Mouse (Mus musculus) embryo, embryonic 9.5 days (tissue): ENCODE data around the gene Atp8a2.
"Not testable (repeated sequence)": the region's sequence is repeated elsewhere in the genome, so short reads cannot be mapped to it uniquely, and the experiment has no call there.

Source experiments
- DNase-seq: peaks from one replicate; pipeline ENCODE4 v3.0.0-alpha.2; 2017; ENCODE audit errors: extremely low spot score

Atp8a2 gene

GRCm38 (mm10) chr14:60026647-60027046, 170.3 kb downstream of the Atp8a2 start:
- DNase-seq, result no peak

GRCm38 (mm10) chr14:60015891-60016290, 181.1 kb downstream of the Atp8a2 start:
- DNase-seq, result peak; percentile 86

DNA sequence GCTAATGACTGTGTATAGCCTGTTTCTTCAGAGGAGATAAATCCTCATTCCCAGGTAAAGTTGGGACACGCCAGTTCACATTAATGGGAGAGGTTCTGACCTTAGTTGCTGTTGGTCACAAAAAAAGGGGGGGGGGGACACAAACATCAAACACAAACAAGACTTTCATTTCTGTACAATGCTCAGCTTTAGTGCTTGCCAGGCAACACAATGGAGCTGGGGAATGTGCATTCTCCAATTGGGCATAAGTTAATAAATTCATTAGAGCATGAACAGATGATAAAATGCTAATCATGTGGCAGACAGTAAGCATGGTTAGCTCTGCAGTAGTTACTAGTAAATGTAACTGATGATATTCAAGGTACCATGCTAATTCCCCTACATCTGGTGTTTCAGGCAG, 195.2 kb downstream of the Atp8a2 start:
- no peak for DNase-seq

DNA sequence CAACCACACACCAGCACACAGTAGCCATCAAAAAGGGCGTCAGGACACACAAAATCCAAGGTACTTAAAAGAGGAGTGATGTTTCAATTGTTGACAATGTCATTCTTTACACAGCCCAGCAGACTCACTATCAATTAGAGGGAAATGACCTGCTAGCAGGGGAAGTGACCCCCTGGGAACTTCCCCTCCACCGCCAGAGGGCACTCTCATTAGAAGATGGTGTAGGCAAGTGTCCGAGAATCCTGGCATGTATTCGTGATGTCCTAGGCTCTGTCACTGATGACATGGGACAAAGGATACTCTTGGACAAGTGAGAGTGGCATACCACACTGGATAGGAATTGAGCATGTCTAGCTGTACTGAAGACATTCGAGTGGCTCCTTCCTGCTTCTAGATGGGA, 208.1 kb downstream of the Atp8a2 start:
- DNase-seq, result no peak

DNA sequence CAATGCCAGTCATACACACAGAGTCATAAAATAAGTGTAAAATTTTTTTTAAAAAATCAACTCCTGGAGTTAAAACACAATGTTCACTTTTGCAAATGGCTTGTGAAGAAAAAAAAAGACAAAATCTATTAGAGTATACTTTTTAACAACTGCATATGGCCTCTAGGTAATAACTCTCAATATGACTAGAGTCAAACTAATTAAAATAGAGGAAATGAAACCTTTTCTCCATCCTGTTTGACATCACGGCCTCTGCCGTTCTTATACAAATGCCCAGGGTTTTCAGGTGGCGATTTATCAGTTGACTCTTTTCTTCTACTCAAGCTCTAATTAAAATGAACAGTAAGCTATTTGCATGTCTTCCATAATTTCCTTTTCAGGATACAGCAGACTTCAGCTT, 209.0 kb downstream of the Atp8a2 start:
- DNase-seq, result no peak

DNA sequence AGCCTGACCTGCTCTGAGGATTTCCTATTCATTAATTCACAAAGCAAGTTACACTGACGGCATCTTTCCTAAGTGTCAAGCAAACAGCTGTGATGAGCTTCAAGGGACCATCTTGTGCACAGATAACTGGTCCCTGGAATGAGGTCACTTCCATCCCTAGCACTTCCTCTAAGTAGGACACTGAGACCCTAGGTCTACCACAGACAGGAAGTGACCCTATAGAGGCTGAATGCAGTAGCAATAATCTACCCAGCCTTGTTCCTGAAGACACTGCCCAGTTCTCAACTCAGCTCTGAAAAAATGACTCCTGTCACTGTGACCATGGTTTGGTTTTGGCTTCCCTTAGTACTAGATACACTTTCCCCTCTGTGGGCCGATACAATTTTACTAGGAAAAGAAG, 219.0 kb downstream of the Atp8a2 start:
- no peak for DNase-seq

- DNase-seq, result no peak
These were observed 225.7 kb downstream of the Atp8a2 start for GRCm38 (mm10) chr14:59971221-59971730.

GRCm38 (mm10) chr14:59969485-59970134, 227.4 kb downstream of the Atp8a2 start:
- peak; percentile 45 for DNase-seq

GRCm38 (mm10) chr14:59967847-59968550, 229.0 kb downstream of the Atp8a2 start:
- no peak for DNase-seq

- no peak for DNase-seq
These were observed 230.0 kb downstream of the Atp8a2 start for GRCm38 (mm10) chr14:59966981-59967380.

- no peak for DNase-seq
These were observed 232.4 kb downstream of the Atp8a2 start for GRCm38 (mm10) chr14:59964569-59964968.

GRCm38 (mm10) chr14:59960961-59961360, 236.0 kb downstream of the Atp8a2 start:
- DNase-seq, result no peak

DNA sequence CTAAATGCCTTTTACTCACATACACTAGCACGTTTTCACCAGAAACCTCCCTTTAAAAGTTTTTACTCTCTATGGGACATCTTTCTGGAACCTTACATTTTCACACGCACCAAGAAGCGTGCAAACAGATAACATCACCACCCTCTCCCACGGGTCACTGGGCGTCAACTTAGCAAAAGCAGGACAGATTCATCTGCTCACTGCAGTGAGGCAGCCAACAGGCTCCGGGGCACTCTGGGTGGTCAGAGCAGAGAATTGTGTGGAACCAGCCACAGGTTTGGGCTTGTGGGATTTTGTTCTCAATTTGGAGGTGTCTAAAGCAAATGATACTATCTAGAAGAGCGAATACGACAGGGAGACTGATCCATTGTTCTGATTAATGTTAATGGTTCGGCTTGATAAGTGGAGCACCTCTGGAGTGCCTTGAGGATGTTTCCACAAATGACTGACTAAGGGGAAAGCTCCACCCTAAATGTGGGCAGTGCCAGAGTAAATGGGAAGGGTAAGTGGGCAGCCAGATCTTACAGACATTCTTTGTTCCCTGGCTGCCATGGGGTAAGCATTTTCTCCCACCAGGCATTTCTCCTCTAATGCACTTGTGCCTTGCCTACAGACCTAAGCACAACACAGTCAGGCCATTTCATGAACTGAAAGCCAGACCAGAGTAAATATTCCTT, 236.6 kb downstream of the Atp8a2 start:
- DNase-seq, result no peak

- no peak for DNase-seq
These were observed 237.3 kb downstream of the Atp8a2 start for GRCm38 (mm10) chr14:59959723-59960122.

DNA sequence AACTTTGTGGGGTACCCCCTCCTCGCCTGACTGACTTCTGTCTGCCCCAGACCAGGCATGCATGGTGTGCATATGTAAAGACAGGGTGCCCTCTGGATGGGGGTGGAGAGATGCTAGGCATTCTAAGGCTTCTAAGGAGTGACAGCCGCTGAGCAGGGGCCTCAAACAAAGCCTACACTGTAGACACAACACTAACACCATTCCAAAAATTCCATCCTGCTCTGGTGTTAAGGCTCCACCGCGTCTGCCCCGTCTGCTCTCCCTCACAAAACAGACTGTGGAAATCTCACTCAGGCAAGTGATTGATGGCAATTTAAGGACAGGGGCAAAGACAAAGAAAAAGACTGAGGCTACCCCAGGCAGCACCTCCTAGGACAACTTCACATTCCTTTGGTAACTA, 247.0 kb downstream of the Atp8a2 start:
- peak; percentile 47 for DNase-seq

DNA sequence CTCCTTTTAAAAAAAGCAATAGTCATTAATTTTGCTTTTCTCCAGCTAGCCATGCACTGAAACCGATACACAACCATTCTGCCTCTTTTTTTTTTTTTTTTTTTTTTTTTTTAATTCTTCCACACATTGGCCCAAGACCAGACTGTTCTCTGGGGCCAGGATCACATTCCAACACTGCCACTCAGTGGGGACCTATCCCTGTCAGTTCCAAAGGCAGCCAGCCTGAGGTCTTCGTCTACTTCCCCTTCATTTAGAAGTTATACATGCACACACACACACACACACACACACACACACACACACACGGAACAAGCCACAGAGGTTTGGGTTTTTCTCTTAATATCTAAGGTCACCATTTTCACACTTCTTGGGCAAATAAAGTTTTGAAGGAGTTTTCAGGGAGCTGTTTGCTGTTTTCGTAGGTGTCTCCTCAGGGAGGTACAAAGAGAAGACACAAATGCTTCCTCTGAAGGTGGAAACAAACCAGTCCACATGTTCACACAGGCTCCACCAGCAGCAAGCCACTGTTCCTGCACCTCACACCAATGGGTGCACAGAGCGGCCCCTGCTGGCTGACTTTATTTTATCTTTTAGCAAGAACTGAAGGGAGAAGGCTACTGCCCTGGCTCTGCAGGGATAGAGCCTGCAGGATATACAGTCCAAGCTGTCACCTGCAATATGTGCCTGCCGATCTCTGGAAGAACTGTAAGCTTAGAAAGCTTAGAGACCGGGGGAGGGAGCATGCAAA, 253.9 kb downstream of the Atp8a2 start:
- peak; percentile 87 for DNase-seq

DNA sequence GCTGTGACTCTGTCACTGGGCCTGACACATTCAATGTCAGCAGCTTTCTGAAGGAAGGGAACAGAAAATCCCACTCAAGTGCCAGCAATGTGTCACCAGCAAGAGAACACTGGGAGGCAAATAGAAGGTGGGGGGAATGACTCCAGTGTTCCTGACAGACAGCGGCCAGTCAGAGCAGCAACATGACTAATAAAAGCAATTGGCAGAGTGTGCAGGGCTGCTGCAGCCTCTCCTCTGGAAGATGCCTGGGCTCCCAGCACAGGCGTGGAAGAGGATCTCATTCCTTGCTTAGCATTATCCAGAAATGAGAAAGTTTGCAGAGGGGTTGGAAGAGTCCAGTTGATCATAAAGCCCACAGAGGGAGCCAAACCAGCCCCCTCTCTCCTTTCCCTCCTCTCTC, 254.8 kb downstream of the Atp8a2 start:
- DNase-seq, result no peak

GRCm38 (mm10) chr14:59932355-59932754, 264.6 kb downstream of the Atp8a2 start:
- peak; percentile 13 for DNase-seq

GRCm38 (mm10) chr14:59931412-59932058, 265.4 kb downstream of the Atp8a2 start:
- DNase-seq, result no peak

DNA sequence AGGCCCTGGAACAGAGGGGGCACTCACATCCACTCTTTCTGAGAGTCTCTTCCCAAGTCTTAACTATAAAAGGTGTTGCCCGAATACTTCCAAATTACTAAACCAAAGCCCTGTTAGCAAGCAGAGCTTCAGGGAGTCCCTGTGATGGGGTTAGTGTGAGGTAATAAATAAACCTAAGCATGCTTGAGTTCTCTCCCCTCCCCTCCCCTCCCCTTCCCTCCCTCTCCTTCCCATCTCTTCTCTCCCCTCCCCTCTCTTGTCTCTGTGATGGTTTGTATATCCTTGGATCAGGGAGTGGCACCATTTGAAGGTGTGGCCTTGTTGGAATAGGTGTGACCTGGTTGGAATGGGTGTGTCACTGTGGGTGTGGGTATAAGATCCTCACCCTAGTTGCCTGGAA, 267.8 kb downstream of the Atp8a2 start:
- not testable (repeated sequence) for DNase-seq

DNA sequence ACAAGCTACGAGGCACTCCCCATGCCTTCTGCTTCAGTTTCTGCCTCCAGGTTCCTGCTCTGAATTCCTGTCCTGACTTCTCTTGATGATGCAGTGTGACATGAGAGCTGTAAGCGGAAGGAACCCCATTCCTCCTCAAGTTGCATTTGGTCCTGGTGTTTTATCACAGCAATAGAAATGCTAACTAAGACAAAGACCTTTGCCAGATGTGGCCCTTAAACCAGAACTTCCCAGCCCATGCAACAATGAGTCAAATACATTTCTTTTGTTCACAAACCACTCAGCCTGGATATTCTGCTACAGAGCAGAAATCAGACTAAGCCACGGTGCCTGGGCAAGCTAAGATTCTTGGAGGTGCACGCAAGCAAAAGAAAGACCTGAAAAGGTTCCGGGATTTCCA, 268.2 kb downstream of the Atp8a2 start:
- DNase-seq, result no peak

- no peak for DNase-seq
These were observed 269.2 kb downstream of the Atp8a2 start for GRCm38 (mm10) chr14:59927804-59928203.
